Mouse (Mus musculus) macrophage (primary cell): ENCODE results near the gene Slc44a1. TPM values are rescaled to one million over a fixed set of nuclear protein-coding genes. Genes with fewer than 3 reads are reported as not detected.
A peak's percentile ranks its signal among the peaks of the same experiment; 100 is the strongest.

ENCODE experiments used
- H3K27ac ChIP-seq: fragments of 350-480 bp; formaldehyde crosslinking; 2 replicates; pipeline ENCODE4 v1.9.0; 2021
- H3K36me3 ChIP-seq: fragments of 350-480 bp; formaldehyde crosslinking; 2 replicates; pipeline ENCODE4 v1.9.0; 2021; ENCODE audit errors: inconsistent target
- H3K4me3 ChIP-seq: fragments of 350-480 bp; formaldehyde crosslinking; 2 replicates; pipeline ENCODE4 v1.9.0; 2021; ENCODE audit errors: inconsistent target
- H3K79me2 ChIP-seq: fragments of 350-480 bp; formaldehyde crosslinking; 2 replicates; pipeline ENCODE4 v1.9.0; 2021; ENCODE audit errors: inconsistent target
- WGBS: methylation state at CpG from one replicate; pipeline ENCODE4 v1.1.7; 2026; ENCODE audit warnings: inconsistent platforms; ENCODE audit not compliant: missing documents; 5-methylcytosine and 5-hydroxymethylcytosine counted together
- polyA plus RNA-seq: library from polyadenylated mRNA; stranded (reverse); fragments of 250-400 nt; gene quantifications from 3 replicates; pipeline ENCODE4 v1.2.4, GENCODE M21; 2018; ENCODE audit warnings: inconsistent platforms
- total RNA-seq, 78 experiments: library from RNA; depleted of rRNA; stranded (reverse); fragments of 250-400 nt; gene quantifications; 1 replicate in 9 of 78; 2 replicates in 24 of 78; 3 replicates in 43 of 78; 4 replicates in 2 of 78; pipeline ENCODE4 v1.2.4; 2018; ENCODE audit warnings: inconsistent platforms in 56 of 78

Gene Slc44a1
- total RNA-seq (2018; cell fraction: chromatin; rRNA removed): 100 to 1,000 TPM in 8 of 26 experiments, 10 to 100 TPM in 18; 15.3 to 654 (median 28.1) TPM
- 100 to 1,000 TPM in 2 of 26 experiments, 10 to 100 TPM in 24; 22.7 to 193 (median 36.7) TPM for total RNA-seq (2018; cell fraction: cytosol; rRNA removed)
- total RNA-seq (2018; cell fraction: nucleus; rRNA removed): 100 to 1,000 TPM in 8 of 26 experiments, 10 to 100 TPM in 18; 24.3 to 545 (median 43.8) TPM
- 32.2 to 42.5 TPM (median 33.2 TPM) in 3 replicates for polyA plus RNA-seq

- H3K79me2 ChIP-seq: peaks cover 28% of the 10 kb centered on the region
- H3K27ac ChIP-seq: peak within 1 kb of the TSS; percentile 62
These were observed at the start of gene Slc44a1 for GRCm38 (mm10) chr4:53440010-53440815. Gene Slc44a1, plus strand, starts transcription at chr4:53440413.

GRCm38 (mm10) chr4:53395002-53395401, 45.2 kb upstream of the Slc44a1 start:
- H3K79me2 ChIP-seq: no peaks in the 10 kb centered on the region
- H3K36me3 ChIP-seq: no peaks in the 10 kb centered on the region
- H3K4me3 ChIP-seq: no peak overlapping the region
- H3K27ac ChIP-seq: no peak overlapping the region
- 59% methylated on average over 3 of the region's 3 CpGs for WGBS

More at GRCm38 (mm10) chr4:53440010-53440815, at the start of gene Slc44a1:
- Histone ChIP-seq H3K36me3 (no peaks in the 10 kb centered on the region), H3K4me3 (peak within 1 kb of the TSS; percentile 55)
- under 1% methylated on average over 90 of the region's 122 CpGs for WGBS

- 91% methylated on average over 11 of the region's 11 CpGs for WGBS
- Histone ChIP-seq H3K4me3 (no peak overlapping the region), H3K27ac (peak overlapping the region; percentile 39)
These were observed 43.5 kb upstream of the Slc44a1 start for GRCm38 (mm10) chr4:53396623-53397192.

GRCm38 (mm10) chr4:53397280-53398117, 42.7 kb upstream of the Slc44a1 start:
- Histone ChIP-seq H3K36me3 (no peaks in the 10 kb centered on the region), H3K27ac (peak overlapping the region; percentile 39), H3K4me3 (no peak overlapping the region), H3K79me2 (no peaks in the 10 kb centered on the region)
- 48% methylated on average over 4 of the region's 4 CpGs for WGBS

More at GRCm38 (mm10) chr4:53396623-53397192, 43.5 kb upstream of the Slc44a1 start:
- Histone ChIP-seq H3K79me2 (no peaks in the 10 kb centered on the region), H3K36me3 (no peaks in the 10 kb centered on the region)

- no peaks in the 10 kb centered on the region for H3K79me2 ChIP-seq
- H3K27ac ChIP-seq: no peak overlapping the region
- WGBS: 80% methylated on average over 5 of the region's 5 CpGs
- H3K4me3 ChIP-seq: no peak overlapping the region
- no peaks in the 10 kb centered on the region for H3K36me3 ChIP-seq
These were observed 41.7 kb upstream of the Slc44a1 start for GRCm38 (mm10) chr4:53398561-53398960.

- 93% methylated on average over 1 of the region's 1 CpGs for WGBS
- Histone ChIP-seq H3K36me3 (no peaks in the 10 kb centered on the region), H3K79me2 (no peaks in the 10 kb centered on the region), H3K27ac (no peak overlapping the region), H3K4me3 (no peak overlapping the region)
These were observed 40.8 kb upstream of the Slc44a1 start for GRCm38 (mm10) chr4:53399428-53399827.

- Histone ChIP-seq H3K4me3 (no peak overlapping the region), H3K27ac (no peak overlapping the region), H3K36me3 (no peaks in the 10 kb centered on the region), H3K79me2 (no peaks in the 10 kb centered on the region)
- 96% methylated on average over 12 of the region's 12 CpGs for WGBS
These were observed 36.8 kb upstream of the Slc44a1 start for GRCm38 (mm10) chr4:53403386-53403785.

- H3K4me3 ChIP-seq: no peak overlapping the region
- H3K27ac ChIP-seq: no peak overlapping the region
- no peaks in the 10 kb centered on the region for H3K36me3 ChIP-seq
- no peaks in the 10 kb centered on the region for H3K79me2 ChIP-seq
- 90% methylated on average over 6 of the region's 6 CpGs for WGBS
These were observed 35.7 kb upstream of the Slc44a1 start for GRCm38 (mm10) chr4:53404431-53404925.

- H3K36me3 ChIP-seq: no peaks in the 10 kb centered on the region
- H3K27ac ChIP-seq: no peak overlapping the region
- H3K79me2 ChIP-seq: no peaks in the 10 kb centered on the region
- H3K4me3 ChIP-seq: no peak overlapping the region
These were observed 33.3 kb upstream of the Slc44a1 start for GRCm38 (mm10) chr4:53406866-53407265.

GRCm38 (mm10) chr4:53408821-53409220, 31.4 kb upstream of the Slc44a1 start:
- H3K79me2 ChIP-seq: no peaks in the 10 kb centered on the region
- WGBS: 84% methylated on average over 8 of the region's 8 CpGs
- no peak overlapping the region for H3K4me3 ChIP-seq
- no peaks in the 10 kb centered on the region for H3K36me3 ChIP-seq
- no peak overlapping the region for H3K27ac ChIP-seq

GRCm38 (mm10) chr4:53409526-53410085, 30.6 kb upstream of the Slc44a1 start:
- Histone ChIP-seq H3K79me2 (no peaks in the 10 kb centered on the region), H3K36me3 (no peaks in the 10 kb centered on the region), H3K4me3 (no peak overlapping the region), H3K27ac (peak overlapping the region; percentile 33; the same call in 1 of the 2 replicates)
- 51% methylated on average over 5 of the region's 5 CpGs for WGBS

- H3K27ac ChIP-seq: peak overlapping the region; percentile 33
- no peaks in the 10 kb centered on the region for H3K36me3 ChIP-seq
- no peak overlapping the region for H3K4me3 ChIP-seq
- 37% methylated on average over 5 of the region's 5 CpGs for WGBS
- no peaks in the 10 kb centered on the region for H3K79me2 ChIP-seq
These were observed 29.5 kb upstream of the Slc44a1 start for GRCm38 (mm10) chr4:53410752-53411151.

GRCm38 (mm10) chr4:53411958-53412870, 28.0 kb upstream of the Slc44a1 start:
- Histone ChIP-seq H3K27ac (peak overlapping the region; percentile 27), H3K79me2 (no peaks in the 10 kb centered on the region), H3K36me3 (no peaks in the 10 kb centered on the region), H3K4me3 (no peak overlapping the region)
- 44% methylated on average over 9 of the region's 9 CpGs for WGBS
